Mouse (Mus musculus): ENCODE measurements at regions not wholly inside any gene's neighbourhood (a gene's known extent, or its start where the extent isn't known, plus 50 kb on each side); places are given as distances from the start of the nearest gene placed in this dataset.

DNA sequence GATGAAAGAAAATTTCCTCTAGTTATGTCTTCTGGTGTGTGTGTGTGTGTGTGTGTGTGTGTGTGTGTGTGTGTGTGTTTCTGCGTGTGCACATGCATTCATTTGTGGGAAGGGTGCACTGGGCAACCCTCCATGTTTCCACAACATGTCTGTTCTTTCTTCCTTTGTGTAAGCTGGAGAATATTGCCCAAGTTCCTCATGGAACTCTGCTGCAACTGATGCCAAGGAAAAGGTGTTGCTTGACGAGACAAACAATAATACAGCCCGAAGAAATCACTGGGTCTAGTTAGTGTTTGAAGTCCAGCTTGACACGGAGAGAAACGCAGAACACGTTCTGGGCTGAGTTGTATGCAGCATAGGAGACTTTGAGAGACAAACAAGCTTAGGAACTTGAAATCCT, 110.0 kb upstream of the Ednra start:
- no peak for TF ChIP-seq EP300 (IDR thresholded peaks at IDR 0.05; ENCODE audit: low read depth)
- TF ChIP-seq CTCF (IDR thresholded peaks at IDR 0.05; ENCODE audit: low read depth) = no peak
